Mouse (Mus musculus) kidney, postnatal 10 days (tissue): Measurements from ENCODE around the gene Naa40.

Experiments used
- DNase-seq: peaks from one replicate; pipeline ENCODE4 v3.0.0; 2021; ENCODE audit warnings: mixed read lengths

The Naa40 gene

GRCm38 (mm10) chr19:7178841-7179452 is 62.0 kb downstream of the Naa40 start:
- DNase-seq = peak; percentile 76

DNA sequence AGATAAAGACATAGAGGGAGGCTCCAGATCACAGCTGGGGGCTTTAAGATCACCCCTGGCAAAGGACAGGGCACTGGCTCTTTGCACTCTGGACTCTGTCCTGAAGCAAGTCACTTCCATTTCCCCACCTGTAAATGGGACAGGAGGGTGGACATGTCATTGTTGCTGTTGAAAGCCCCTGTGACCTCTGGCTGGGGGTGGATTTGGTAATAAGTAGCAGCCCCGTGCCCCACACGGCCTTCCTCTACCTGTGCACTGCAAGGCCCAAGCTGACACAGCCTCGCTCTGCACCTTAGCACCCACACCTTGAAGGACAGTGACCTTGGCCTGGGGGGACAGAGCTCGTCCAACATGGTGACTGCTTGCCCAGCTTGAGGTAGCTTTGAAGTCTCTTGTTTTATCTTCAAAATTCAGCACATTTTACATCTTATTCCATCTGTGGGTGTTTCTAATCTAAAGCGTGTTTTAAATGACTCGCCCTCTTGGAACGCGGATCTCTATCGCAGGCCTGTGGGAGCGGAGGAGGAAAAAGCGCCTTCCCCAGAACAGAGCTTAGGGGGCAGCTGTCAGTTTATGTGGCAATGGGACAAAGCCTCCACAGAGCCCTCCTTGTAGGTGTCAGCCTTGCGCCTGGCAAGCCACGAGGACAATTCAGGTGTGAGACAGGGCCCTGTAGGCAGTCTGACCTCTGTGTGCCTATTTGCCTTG is 63.0 kb downstream of the Naa40 start:
- no peak for DNase-seq

- DNase-seq = peak; percentile 56
Observed at GRCm38 (mm10) chr19:7176041-7176696, 64.8 kb downstream of the Naa40 start.
